Mouse (Mus musculus): ENCODE results near the gene Tfdp2. TPM values are rescaled to one million over a fixed set of nuclear protein-coding genes. Genes with fewer than 3 reads are reported as not detected.
"Not testable (repeated sequence)": the region's sequence is repeated elsewhere in the genome, so short reads cannot be mapped to it uniquely, and the experiment has no call there.

Gene Tfdp2
- polyA plus RNA-seq (2014; fragmentation: Nextera tagmentation; extraction: Ambion mirVana): 20.3 and 23.6 TPM in 2 replicates

DNA sequence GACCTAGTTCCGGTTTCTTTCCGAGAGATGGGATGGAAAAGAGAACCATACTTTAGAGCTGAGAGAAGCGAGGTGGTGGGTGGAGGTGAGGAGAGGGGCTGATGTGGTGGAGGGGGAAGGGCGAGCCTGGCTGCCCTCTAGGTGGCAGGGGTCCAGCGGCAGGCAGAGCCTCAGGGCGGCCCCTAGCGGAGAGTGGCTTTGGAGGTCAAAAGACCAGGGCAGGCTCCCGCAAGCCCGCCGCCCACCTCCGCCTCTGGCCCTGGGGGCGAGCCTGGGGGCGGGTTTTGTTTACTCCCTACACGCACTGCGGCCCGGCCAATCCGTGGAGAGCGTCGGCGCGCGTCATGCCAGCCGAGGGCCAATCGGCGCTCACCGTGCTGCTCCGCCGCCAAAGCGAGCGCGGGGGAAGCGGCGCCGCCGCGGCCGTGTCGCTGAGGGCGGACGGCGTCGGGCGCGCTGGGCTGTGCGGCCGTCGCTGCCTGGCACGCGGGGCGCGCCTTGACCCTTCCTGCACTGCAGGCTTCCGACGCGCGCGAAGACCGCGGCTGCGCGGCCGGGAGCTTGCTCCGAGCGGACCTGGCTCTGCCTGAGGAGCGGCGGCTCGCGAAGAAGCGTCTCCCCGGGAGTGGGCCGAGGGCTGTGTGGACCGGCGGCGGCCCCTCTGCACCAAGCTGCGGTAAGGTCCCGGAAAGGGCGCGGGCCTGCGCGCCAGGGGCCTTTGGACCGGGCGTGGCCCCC, at the start of gene Tfdp2:
Tfdp2 (plus strand) TSS at position 391 of the 738 bp plus-strand sequence.
- H3K9ac ChIP-seq (replicated peaks; ENCODE audit: low read depth, low read length): peak within 1 kb of the TSS; percentile 74
- under 1% methylated on average over 67 of the region's 81 CpGs for WGBS
- H3K27me3 ChIP-seq (ENCODE audit: control insufficient read depth, insufficient read depth, low read length): no peaks in the 10 kb centered on the region
- peak; percentile 99 for ATAC-seq (ENCODE audit: low read depth)
- H3K4me2 ChIP-seq (ENCODE audit: low read depth, low read length): peak within 1 kb of the TSS; percentile 100
- H3K4me1 ChIP-seq (ENCODE audit: control insufficient read depth, insufficient read depth, low read length): peaks cover 7% of the 10 kb centered on the region; the same call in 1 of the 2 replicates
- no peaks in the 10 kb centered on the region for H3K9me3 ChIP-seq (ENCODE audit: control insufficient read depth, low read length)
- no peaks in the 10 kb centered on the region for H3K36me3 ChIP-seq (ENCODE audit: control insufficient read depth, insufficient read depth, low read length)
- H3K4me3 ChIP-seq (ENCODE audit: low read depth, low read length): peak within 1 kb of the TSS; percentile 94
- H3K27ac ChIP-seq (ENCODE audit: low read depth, low read length): peak within 1 kb of the TSS; percentile 55; the same call in 1 of the 2 replicates

DNA sequence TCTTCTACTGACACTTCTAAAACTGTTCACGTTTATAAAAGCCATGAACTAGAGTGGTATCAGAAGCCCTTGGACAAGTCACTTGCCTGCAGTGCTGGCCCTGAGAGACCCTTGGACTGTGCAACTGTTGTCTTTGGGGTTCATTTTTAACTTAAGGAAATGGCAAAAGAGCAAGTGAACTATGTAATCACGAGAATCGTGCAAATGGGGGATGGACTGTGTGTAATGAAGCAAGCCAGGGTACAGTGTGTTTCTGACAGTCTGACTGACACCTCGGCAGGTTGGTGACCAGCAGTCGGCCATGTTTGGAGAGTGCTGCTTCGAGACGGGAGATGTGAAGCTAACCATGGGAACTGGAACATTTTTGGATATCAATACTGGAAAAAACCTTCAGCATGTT, 43.3 kb upstream of the Tfdp2 start:
- Histone ChIP-seq H3K4me2 (ENCODE audit: low read depth, low read length) (no peak overlapping the region), H3K36me3 (ENCODE audit: control insufficient read depth, insufficient read depth, low read length) (no peaks in the 10 kb centered on the region), H3K9me3 (ENCODE audit: control insufficient read depth, low read length) (no peaks in the 10 kb centered on the region), H3K4me3 (ENCODE audit: low read depth, low read length) (no peak overlapping the region), H3K9ac (replicated peaks; ENCODE audit: low read depth, low read length) (no peak overlapping the region), H3K27ac (ENCODE audit: low read depth, low read length) (no peak overlapping the region), H3K27me3 (ENCODE audit: control insufficient read depth, insufficient read depth, low read length) (no peaks in the 10 kb centered on the region), H3K4me1 (ENCODE audit: control insufficient read depth, insufficient read depth, low read length) (no peaks in the 10 kb centered on the region)
- 93% methylated on average over 7 of the region's 7 CpGs for WGBS
- no peak for ATAC-seq (ENCODE audit: low read depth)

- no peaks in the 10 kb centered on the region for H3K36me3 ChIP-seq (ENCODE audit: control insufficient read depth, insufficient read depth, low read length)
- no peak overlapping the region for H3K4me2 ChIP-seq (ENCODE audit: low read depth, low read length)
- no peak overlapping the region for H3K9ac ChIP-seq (replicated peaks; ENCODE audit: low read depth, low read length)
- WGBS: 54% methylated on average over 4 of the region's 4 CpGs
- ATAC-seq (ENCODE audit: low read depth): no peak
- no peak overlapping the region for H3K4me3 ChIP-seq (ENCODE audit: low read depth, low read length)
- H3K27me3 ChIP-seq (ENCODE audit: control insufficient read depth, insufficient read depth, low read length): no peaks in the 10 kb centered on the region
- H3K4me1 ChIP-seq (ENCODE audit: control insufficient read depth, insufficient read depth, low read length): no peaks in the 10 kb centered on the region
- H3K27ac ChIP-seq (ENCODE audit: low read depth, low read length): no peak overlapping the region
- no peaks in the 10 kb centered on the region for H3K9me3 ChIP-seq (ENCODE audit: control insufficient read depth, low read length)
Observed at GRCm38 (mm10) chr9:96158431-96158830, 37.6 kb upstream of the Tfdp2 start.

- 82% methylated on average over 3 of the region's 3 CpGs for WGBS
Observed at GRCm38 (mm10) chr9:96159047-96159446, 37.0 kb upstream of the Tfdp2 start.

DNA sequence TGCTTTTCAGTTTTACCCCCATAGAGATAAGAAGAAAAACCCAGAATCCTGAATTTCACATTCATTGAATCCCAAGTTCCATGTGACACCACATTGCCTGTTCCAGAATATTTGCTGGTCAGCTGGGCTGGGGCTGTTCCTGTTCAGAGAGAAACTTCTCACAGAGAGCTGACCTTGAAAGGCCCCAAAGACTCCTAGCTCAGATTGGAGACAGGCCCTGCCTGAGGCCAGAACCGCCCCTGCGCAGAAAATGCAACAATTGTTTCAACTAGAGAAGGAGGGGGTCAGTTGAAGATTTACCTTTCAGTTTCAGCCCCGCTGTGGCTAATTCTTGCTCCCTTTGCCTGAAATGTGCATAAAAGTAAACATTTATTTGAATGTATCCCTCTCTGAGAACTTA, 35.3 kb upstream of the Tfdp2 start:
- Histone ChIP-seq H3K36me3 (ENCODE audit: control insufficient read depth, insufficient read depth, low read length) (no peaks in the 10 kb centered on the region), H3K27me3 (ENCODE audit: control insufficient read depth, insufficient read depth, low read length) (no peaks in the 10 kb centered on the region), H3K4me3 (ENCODE audit: low read depth, low read length) (no peak overlapping the region), H3K4me1 (ENCODE audit: control insufficient read depth, insufficient read depth, low read length) (no peaks in the 10 kb centered on the region), H3K9ac (replicated peaks; ENCODE audit: low read depth, low read length) (no peak overlapping the region), H3K27ac (ENCODE audit: low read depth, low read length) (no peak overlapping the region), H3K9me3 (ENCODE audit: control insufficient read depth, low read length) (no peaks in the 10 kb centered on the region), H3K4me2 (ENCODE audit: low read depth, low read length) (no peak overlapping the region)
- no peak for ATAC-seq (ENCODE audit: low read depth)
- 91% methylated on average over 3 of the region's 3 CpGs for WGBS

More at GRCm38 (mm10) chr9:96159047-96159446, 37.0 kb upstream of the Tfdp2 start:
- H3K9ac ChIP-seq (replicated peaks; ENCODE audit: low read depth, low read length): no peak overlapping the region
- H3K4me2 ChIP-seq (ENCODE audit: low read depth, low read length): no peak overlapping the region
- no peak overlapping the region for H3K4me3 ChIP-seq (ENCODE audit: low read depth, low read length)
- H3K27me3 ChIP-seq (ENCODE audit: control insufficient read depth, insufficient read depth, low read length): no peaks in the 10 kb centered on the region
- ATAC-seq (ENCODE audit: low read depth): no peak
- H3K36me3 ChIP-seq (ENCODE audit: control insufficient read depth, insufficient read depth, low read length): no peaks in the 10 kb centered on the region
- no peaks in the 10 kb centered on the region for H3K9me3 ChIP-seq (ENCODE audit: control insufficient read depth, low read length)
- H3K4me1 ChIP-seq (ENCODE audit: control insufficient read depth, insufficient read depth, low read length): no peaks in the 10 kb centered on the region
- no peak overlapping the region for H3K27ac ChIP-seq (ENCODE audit: low read depth, low read length)

DNA sequence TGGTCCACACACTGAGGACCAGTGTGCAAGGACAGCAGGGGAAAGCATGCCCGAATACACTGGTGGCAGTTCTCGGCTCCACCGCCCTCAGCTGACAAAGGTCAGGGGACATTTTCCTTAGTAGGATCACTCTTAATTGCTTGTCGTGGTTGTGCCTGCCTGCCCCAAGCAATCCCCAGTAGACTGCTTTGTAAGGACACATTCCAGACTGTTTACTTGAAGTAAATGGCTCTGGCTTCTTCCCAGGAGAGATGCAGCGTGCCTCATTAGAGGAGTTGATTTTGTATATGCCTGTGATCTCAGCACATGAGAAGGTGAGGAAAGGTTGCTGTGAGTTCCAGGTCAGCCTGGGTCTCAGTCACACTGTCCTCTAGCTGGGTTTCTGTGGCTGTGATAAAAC, 33.7 kb upstream of the Tfdp2 start:
- H3K4me2 ChIP-seq (ENCODE audit: low read depth, low read length): no peak overlapping the region
- 74% methylated on average over 5 of the region's 5 CpGs for WGBS
- no peak overlapping the region for H3K27ac ChIP-seq (ENCODE audit: low read depth, low read length)
- H3K9ac ChIP-seq (replicated peaks; ENCODE audit: low read depth, low read length): no peak overlapping the region
- no peak for ATAC-seq (ENCODE audit: low read depth)
- H3K9me3 ChIP-seq (ENCODE audit: control insufficient read depth, low read length): no peaks in the 10 kb centered on the region
- H3K27me3 ChIP-seq (ENCODE audit: control insufficient read depth, insufficient read depth, low read length): no peaks in the 10 kb centered on the region
- no peaks in the 10 kb centered on the region for H3K4me1 ChIP-seq (ENCODE audit: control insufficient read depth, insufficient read depth, low read length)
- no peaks in the 10 kb centered on the region for H3K36me3 ChIP-seq (ENCODE audit: control insufficient read depth, insufficient read depth, low read length)
- H3K4me3 ChIP-seq (ENCODE audit: low read depth, low read length): no peak overlapping the region

DNA sequence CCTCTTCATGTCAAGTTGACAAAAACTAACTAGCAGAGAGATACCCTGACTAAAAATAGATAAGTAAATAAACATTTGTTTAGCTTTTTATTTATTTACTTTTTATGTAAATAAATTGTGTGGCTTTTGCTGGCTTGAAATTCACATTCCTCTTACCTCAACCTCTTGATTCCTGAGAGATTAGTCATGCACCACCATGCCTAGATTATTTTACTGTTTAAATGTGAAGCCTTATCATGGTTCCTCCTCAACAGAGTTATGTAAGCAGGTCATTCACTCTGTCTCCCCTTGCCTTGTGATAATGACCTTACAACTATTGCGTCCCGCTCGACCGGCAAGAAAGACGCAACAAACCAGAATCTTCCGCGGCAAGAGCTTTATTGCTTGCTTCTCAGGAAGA, 32.6 kb upstream of the Tfdp2 start:
- 96% methylated on average over 7 of the region's 7 CpGs for WGBS
- no peak overlapping the region for H3K4me2 ChIP-seq (ENCODE audit: low read depth, low read length)
- no peak overlapping the region for H3K9ac ChIP-seq (replicated peaks; ENCODE audit: low read depth, low read length)
- H3K4me3 ChIP-seq (ENCODE audit: low read depth, low read length): no peak overlapping the region
- no peaks in the 10 kb centered on the region for H3K27me3 ChIP-seq (ENCODE audit: control insufficient read depth, insufficient read depth, low read length)
- no peaks in the 10 kb centered on the region for H3K36me3 ChIP-seq (ENCODE audit: control insufficient read depth, insufficient read depth, low read length)
- ATAC-seq (ENCODE audit: low read depth): no peak
- no peak overlapping the region for H3K27ac ChIP-seq (ENCODE audit: low read depth, low read length)
- H3K9me3 ChIP-seq (ENCODE audit: control insufficient read depth, low read length): no peaks in the 10 kb centered on the region
- H3K4me1 ChIP-seq (ENCODE audit: control insufficient read depth, insufficient read depth, low read length): no peaks in the 10 kb centered on the region

DNA sequence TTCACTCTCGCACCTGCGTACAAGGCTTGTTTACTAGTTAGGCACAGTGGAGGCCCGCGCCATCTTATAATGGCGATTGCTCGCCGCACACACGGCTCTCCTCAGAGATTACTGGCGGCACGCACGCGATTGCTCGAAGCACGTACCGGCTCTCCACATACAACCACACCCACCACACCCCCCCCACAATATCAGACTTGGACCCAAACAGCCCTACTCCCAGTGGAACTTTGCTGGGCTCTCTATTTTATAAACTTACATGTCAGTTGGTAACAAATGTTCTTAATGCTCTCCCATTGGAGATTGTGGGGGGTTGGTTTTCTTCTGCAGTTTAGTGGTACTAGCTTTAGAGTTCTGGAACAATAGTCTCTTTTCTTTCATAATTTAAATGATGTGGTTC, 32.1 kb upstream of the Tfdp2 start:
- H3K4me2 ChIP-seq (ENCODE audit: low read depth, low read length); H3K9me3 ChIP-seq (ENCODE audit: control insufficient read depth, low read length); H3K4me1 ChIP-seq (ENCODE audit: control insufficient read depth, insufficient read depth, low read length); H3K4me3 ChIP-seq (ENCODE audit: low read depth, low read length); ATAC-seq (ENCODE audit: low read depth); H3K27ac ChIP-seq (ENCODE audit: low read depth, low read length); H3K27me3 ChIP-seq (ENCODE audit: control insufficient read depth, insufficient read depth, low read length); H3K9ac ChIP-seq (replicated peaks; ENCODE audit: low read depth, low read length); H3K36me3 ChIP-seq (ENCODE audit: control insufficient read depth, insufficient read depth, low read length): not testable (repeated sequence)
- 97% methylated on average over 14 of the region's 15 CpGs for WGBS

DNA sequence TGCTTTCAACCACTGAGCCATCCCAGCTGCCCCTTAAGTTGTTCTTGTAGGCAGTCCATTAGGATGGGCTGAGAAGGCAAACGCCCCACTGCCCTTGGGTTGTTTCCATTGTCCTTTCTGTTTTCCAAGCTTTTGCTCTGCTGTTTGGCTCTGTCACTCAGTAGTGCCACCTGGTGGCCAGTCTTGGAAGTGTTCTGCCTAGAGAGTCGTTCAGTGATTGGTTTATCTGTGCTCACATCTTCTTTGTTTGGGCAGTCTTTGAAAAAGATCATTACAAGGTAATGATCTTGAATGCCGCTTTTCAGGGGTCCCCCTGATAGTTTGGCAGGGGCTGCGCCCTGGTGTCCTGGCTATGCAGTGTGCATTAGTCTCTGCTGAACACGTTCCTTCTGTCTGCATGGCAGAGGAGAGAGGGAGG, 28.9 kb upstream of the Tfdp2 start:
- Histone ChIP-seq H3K4me2 (ENCODE audit: low read depth, low read length) (no peak overlapping the region), H3K9me3 (ENCODE audit: control insufficient read depth, low read length) (no peaks in the 10 kb centered on the region), H3K4me1 (ENCODE audit: control insufficient read depth, insufficient read depth, low read length) (no peaks in the 10 kb centered on the region), H3K9ac (replicated peaks; ENCODE audit: low read depth, low read length) (no peak overlapping the region), H3K36me3 (ENCODE audit: control insufficient read depth, insufficient read depth, low read length) (no peaks in the 10 kb centered on the region), H3K27ac (ENCODE audit: low read depth, low read length) (no peak overlapping the region), H3K27me3 (ENCODE audit: control insufficient read depth, insufficient read depth, low read length) (no peaks in the 10 kb centered on the region), H3K4me3 (ENCODE audit: low read depth, low read length) (no peak overlapping the region)
- WGBS: 15% methylated on average over 5 of the region's 5 CpGs
- no peak for ATAC-seq (ENCODE audit: low read depth)

Measured in neural tube, embryonic 14.5 days (tissue).